25 mouse cellular contexts compared by ENCODE assay signal in genomic region chr17:65586892-65587291, GRCm38 (mm10). TPM values are rescaled to one million over a fixed set of nuclear protein-coding genes. Genes with fewer than 3 reads are reported as not detected.
"Had no signal": no experiment of that assay in that cellular context is flagged by ENCODE, and none has a peak within 500 bp of the region (broad histone marks: within the 10 kb centered on the region; RNA-seq: fewer than 3 reads in every experiment).

No protein-coding gene starts in this region.

- H3K4me2 ChIP-seq: limb, embryonic 12.5 days; limb, embryonic 15.5 days; liver, embryonic 13.5 days; midbrain, embryonic 12.5 days; midbrain, embryonic 15.5 days; neural tube, embryonic 12.5 days; neural tube, embryonic 15.5 days had no signal

- H3K27me3 ChIP-seq: limb, embryonic 12.5 days; limb, embryonic 15.5 days; liver, embryonic 13.5 days; midbrain, embryonic 12.5 days; midbrain, embryonic 15.5 days; neural tube, embryonic 12.5 days; neural tube, embryonic 15.5 days had no signal

- H3K9me3 ChIP-seq: limb, embryonic 12.5 days; limb, embryonic 15.5 days; liver, embryonic 13.5 days; midbrain, embryonic 12.5 days; midbrain, embryonic 15.5 days; neural tube, embryonic 12.5 days; neural tube, embryonic 15.5 days had no signal

- ATAC-seq: midbrain, embryonic 15.5 days had no signal

- H3K9ac ChIP-seq: limb, embryonic 12.5 days; limb, embryonic 15.5 days; liver, embryonic 13.5 days; midbrain, embryonic 12.5 days; midbrain, embryonic 15.5 days; neural tube, embryonic 12.5 days; neural tube, embryonic 15.5 days had no signal

- DNase-seq: kidney, postnatal 10 days; kidney, postnatal 36 days; left cerebral cortex, postnatal 4 days; liver, embryonic 13.5 days; lung, adult 2 months; lung, postnatal 14 days; lung, postnatal 4 days; right cerebral cortex, adult 18-20 months; right cerebral cortex, postnatal 14 days; right cerebral cortex, postnatal 4 days; thymus, adult 2 months; thymus, postnatal 14 days; thymus, postnatal 4 days had no signal

- H3K4me3 ChIP-seq: limb, embryonic 12.5 days; limb, embryonic 15.5 days; liver, embryonic 13.5 days; midbrain, embryonic 12.5 days; midbrain, embryonic 15.5 days; neural tube, embryonic 12.5 days; neural tube, embryonic 15.5 days had no signal

- H3K4me1 ChIP-seq: limb, embryonic 12.5 days; limb, embryonic 15.5 days; liver, embryonic 13.5 days; midbrain, embryonic 12.5 days; midbrain, embryonic 15.5 days; neural tube, embryonic 12.5 days; neural tube, embryonic 15.5 days had no signal

- H3K36me3 ChIP-seq: midbrain, embryonic 15.5 days; neural tube, embryonic 15.5 days had no signal

- H3K27ac ChIP-seq: limb, embryonic 12.5 days; limb, embryonic 15.5 days; liver, embryonic 13.5 days; midbrain, embryonic 12.5 days; midbrain, embryonic 15.5 days; neural tube, embryonic 12.5 days; neural tube, embryonic 15.5 days; stomach, postnatal 0 days had no signal

RNA-seq across cellular contexts. Expression of gene Tmem232, which starts 46.3 kb away (rescaled TPM):
- total RNA-seq: megakaryocyte progenitor cell, adult 5-6 weeks had no signal
- polyA plus RNA-seq: kidney, embryonic 14.5 days; limb, embryonic 12.5 days; liver, embryonic 13.5 days; liver, embryonic 16.5 days; midbrain, embryonic 12.5 days; stomach, embryonic 14.5 days; stomach, postnatal 0 days; thymus, adult 2 months had no signal

RNA-seq across cellular contexts. Expression of gene Txndc2, which starts 55.1 kb away (rescaled TPM):
- polyA plus RNA-seq: kidney, embryonic 14.5 days; liver, embryonic 13.5 days; liver, embryonic 16.5 days; lung, embryonic 16.5 days; stomach, embryonic 14.5 days; stomach, postnatal 0 days; thymus, adult 2 months had no signal
